Comparison of ENCODE assay signal across 22 mouse cellular contexts in the genomic region with DNA sequence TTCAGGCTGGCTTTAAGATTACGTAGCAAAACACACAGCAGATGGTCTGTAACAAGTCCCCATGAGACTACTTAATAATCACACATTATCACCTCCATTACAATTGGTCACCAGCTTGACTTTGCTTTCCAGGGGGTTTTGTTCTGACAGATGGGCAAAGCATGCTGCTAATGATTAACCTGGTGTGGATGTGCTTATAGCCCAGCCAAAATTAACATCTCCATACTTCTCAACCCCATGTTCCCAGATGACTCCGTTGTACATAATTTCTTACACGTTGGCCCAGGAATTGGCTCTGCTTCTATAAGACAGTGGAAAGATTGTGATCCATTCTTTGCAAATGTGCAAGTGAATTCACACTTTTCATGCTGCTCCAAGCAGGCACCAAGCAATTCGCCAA. TPM values are rescaled to one million over a fixed set of nuclear protein-coding genes. Genes with fewer than 3 reads are reported as not detected.
"Had no signal": no experiment of that assay in that cellular context is flagged by ENCODE, and none has a peak within 500 bp of the region (broad histone marks: within the 10 kb centered on the region; RNA-seq: fewer than 3 reads in every experiment).

No protein-coding gene starts in this region.

- H3K36me3 ChIP-seq: lung, embryonic 15.5 days; midbrain, embryonic 13.5 days; midbrain, embryonic 15.5 days; neural tube, embryonic 12.5 days had no signal

- H3K4me3 ChIP-seq: lung, embryonic 15.5 days; megakaryocyte, embryonic 14.5 days; midbrain, embryonic 13.5 days; midbrain, embryonic 15.5 days; neural tube, embryonic 12.5 days had no signal

- H3K27me3 ChIP-seq: lung, embryonic 15.5 days; midbrain, embryonic 13.5 days; midbrain, embryonic 15.5 days had no signal

- H3K9me3 ChIP-seq: lung, embryonic 15.5 days; megakaryocyte, embryonic 14.5 days; midbrain, embryonic 13.5 days; midbrain, embryonic 15.5 days; neural tube, embryonic 12.5 days had no signal

- H3K27ac ChIP-seq: lung, embryonic 15.5 days; macrophage; midbrain, embryonic 13.5 days; midbrain, embryonic 15.5 days; neural tube, embryonic 12.5 days had no signal

- H3K9ac ChIP-seq: lung, embryonic 15.5 days; midbrain, embryonic 13.5 days; midbrain, embryonic 15.5 days; neural tube, embryonic 12.5 days had no signal

- H3K4me1 ChIP-seq: megakaryocyte, embryonic 14.5 days had no signal

- DNase-seq: lung, adult 2 months; lung, postnatal 14 days; lung, postnatal 36 days; right cerebral cortex, postnatal 25 days; right cerebral cortex, postnatal 4 days; spleen, adult 18-20 months; thymus, adult 18-20 months; thymus, postnatal 14 days; thymus, postnatal 36 days had no signal

- ATAC-seq: lung, postnatal 0 days; midbrain, embryonic 13.5 days; midbrain, embryonic 15.5 days had no signal

- H3K4me2 ChIP-seq: lung, embryonic 15.5 days; midbrain, embryonic 11.5 days; midbrain, embryonic 13.5 days; midbrain, embryonic 15.5 days; neural tube, embryonic 12.5 days had no signal

RNA-seq across cellular contexts. Expression of gene Fam107a, which starts 7.9 kb away (rescaled TPM):
- total RNA-seq: megakaryocyte progenitor cell, adult 5-6 weeks; monocyte, adult 5-6 weeks; neutrophil, adult 5-6 weeks had no signal
- polyA plus RNA-seq: macrophage had no signal

RNA-seq across cellular contexts. Expression of gene Oit1, which starts 52.8 kb away (rescaled TPM):
- total RNA-seq: megakaryocyte progenitor cell, adult 5-6 weeks; midbrain, postnatal 0 days; monocyte, adult 5-6 weeks; neutrophil, adult 5-6 weeks had no signal
- polyA plus RNA-seq: macrophage; midbrain, embryonic 11.5 days; midbrain, embryonic 13.5 days; midbrain, embryonic 15.5 days; midbrain, postnatal 0 days; neural tube, embryonic 12.5 days; neural tube, embryonic 14.5 days had no signal
